In the genomic region with DNA sequence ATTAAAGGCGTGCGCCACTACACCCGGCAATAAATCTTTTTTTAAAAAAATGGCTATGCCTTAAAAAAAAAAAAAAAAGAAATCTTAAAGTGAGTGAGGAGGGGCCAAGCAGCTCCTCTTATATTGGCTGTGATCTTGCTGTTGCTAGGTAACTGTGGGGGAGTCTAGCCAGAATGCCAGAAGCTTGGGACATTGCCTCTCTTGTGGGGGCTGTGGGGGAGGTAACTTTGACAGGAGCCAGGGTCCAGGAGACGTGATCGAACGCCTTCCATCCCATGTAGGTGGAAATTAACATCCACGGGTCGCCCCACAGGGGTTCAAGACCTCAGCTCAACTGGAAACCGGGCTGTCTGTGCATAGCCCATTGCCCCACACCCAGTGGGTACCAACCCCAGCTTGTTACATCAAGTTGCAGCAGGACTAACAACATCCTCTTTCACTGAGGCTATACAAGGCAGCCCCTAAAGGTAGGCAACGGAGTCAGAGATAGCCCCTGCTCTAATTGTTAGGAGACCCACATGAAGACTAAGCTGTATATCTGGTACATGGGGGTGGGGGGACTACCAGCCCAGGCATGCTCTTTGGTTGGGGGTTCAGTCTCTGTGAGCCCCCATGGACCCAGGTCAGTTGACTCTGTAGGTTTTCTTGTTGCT, we compare ENCODE assay signal across 10 mouse cellular contexts. TPM values are rescaled to one million over a fixed set of nuclear protein-coding genes. Genes with fewer than 3 reads are reported as not detected.
DNase-seq lines count a peak whose midpoint lies in the region; ATAC-seq lines count a peak whose summit lies in the region.
"Had no signal": no experiment of that assay in that cellular context is flagged by ENCODE, and none has a peak within 500 bp of the region (broad histone marks: within the 10 kb centered on the region; RNA-seq: fewer than 3 reads in every experiment).

No protein-coding gene starts in this region.

- no peaks in the 10 kb centered on the region for H3K27me3 ChIP-seq in hindbrain, embryonic 12.5 days
- H3K27me3 ChIP-seq in hindbrain, embryonic 13.5 days: no peaks in the 10 kb centered on the region
- no peaks in the 10 kb centered on the region for H3K27me3 ChIP-seq in neural tube, embryonic 12.5 days (replicated peaks)
- no peaks in the 10 kb centered on the region for H3K27me3 ChIP-seq in neural tube, embryonic 15.5 days (replicated peaks)
- H3K27me3 ChIP-seq: hindbrain, embryonic 15.5 days had no signal

- no peak overlapping the region for H3K9ac ChIP-seq in hindbrain, embryonic 12.5 days
- H3K9ac ChIP-seq in hindbrain, embryonic 13.5 days: no peak overlapping the region
- no peak overlapping the region for H3K9ac ChIP-seq in neural tube, embryonic 12.5 days
- no peak overlapping the region for H3K9ac ChIP-seq in neural tube, embryonic 15.5 days (replicated peaks)
- H3K9ac ChIP-seq: hindbrain, embryonic 15.5 days had no signal

- intact Hi-C loops in left cerebral cortex, postnatal 10 days (cut with DNase I): no loop called here
- intact Hi-C loops in gastrocnemius, postnatal 36 days (cut with DNase I): no loop called here

- 79% methylated on average over 10 of the region's 10 CpGs for WGBS in hindbrain, embryonic 12.5 days
- WGBS in hindbrain, embryonic 13.5 days: 72% methylated on average over 10 of the region's 10 CpGs
- WGBS in neural tube, embryonic 12.5 days: 75% methylated on average over 10 of the region's 10 CpGs
- 75% methylated on average over 10 of the region's 10 CpGs for WGBS in neural tube, embryonic 15.5 days

- H3K4me3 ChIP-seq in hindbrain, embryonic 12.5 days: no peak overlapping the region
- no peak overlapping the region for H3K4me3 ChIP-seq in hindbrain, embryonic 13.5 days
- H3K4me3 ChIP-seq in neural tube, embryonic 12.5 days: no peak overlapping the region
- no peak overlapping the region for H3K4me3 ChIP-seq in neural tube, embryonic 15.5 days (replicated peaks)
- H3K4me3 ChIP-seq: heart, adult 2 months; hindbrain, embryonic 15.5 days had no signal

- H3K4me2 ChIP-seq in hindbrain, embryonic 12.5 days (replicated peaks): no peak overlapping the region
- no peak overlapping the region for H3K4me2 ChIP-seq in hindbrain, embryonic 13.5 days
- no peak overlapping the region for H3K4me2 ChIP-seq in neural tube, embryonic 12.5 days (replicated peaks)
- no peak overlapping the region for H3K4me2 ChIP-seq in neural tube, embryonic 15.5 days
- H3K4me2 ChIP-seq: hindbrain, embryonic 15.5 days had no signal

- H3K27ac ChIP-seq in hindbrain, embryonic 12.5 days: no peak overlapping the region
- no peak overlapping the region for H3K27ac ChIP-seq in hindbrain, embryonic 13.5 days
- no peak overlapping the region for H3K27ac ChIP-seq in neural tube, embryonic 12.5 days
- no peak overlapping the region for H3K27ac ChIP-seq in neural tube, embryonic 15.5 days (replicated peaks)
- H3K27ac ChIP-seq: heart, adult 2 months; hindbrain, embryonic 15.5 days had no signal

- DNase-seq in left cerebral cortex, postnatal 10 days (ENCODE audit: extremely low spot score in 1 of 2, low spot score in 2 of 2): peak; percentile 25 to 27
- DNase-seq in embryo, embryonic 9.5 days (ENCODE audit: extremely low spot score): no peak
- no peak for DNase-seq in gastrocnemius, postnatal 36 days
- no peak for DNase-seq in embryo, embryonic 11 days

- no peaks in the 10 kb centered on the region for H3K9me3 ChIP-seq in hindbrain, embryonic 12.5 days (replicated peaks)
- H3K9me3 ChIP-seq in hindbrain, embryonic 13.5 days: no peaks in the 10 kb centered on the region
- no peaks in the 10 kb centered on the region for H3K9me3 ChIP-seq in neural tube, embryonic 12.5 days
- no peaks in the 10 kb centered on the region for H3K9me3 ChIP-seq in neural tube, embryonic 15.5 days (replicated peaks)
- H3K9me3 ChIP-seq: hindbrain, embryonic 15.5 days had no signal

- H3K4me1 ChIP-seq in hindbrain, embryonic 12.5 days: no peaks in the 10 kb centered on the region
- H3K4me1 ChIP-seq in hindbrain, embryonic 13.5 days (replicated peaks): no peaks in the 10 kb centered on the region
- no peaks in the 10 kb centered on the region for H3K4me1 ChIP-seq in neural tube, embryonic 12.5 days
- no peaks in the 10 kb centered on the region for H3K4me1 ChIP-seq in neural tube, embryonic 15.5 days
- H3K4me1 ChIP-seq: hindbrain, embryonic 15.5 days had no signal

- H3K36me3 ChIP-seq in hindbrain, embryonic 12.5 days: peaks cover 18% of the 10 kb centered on the region
- H3K36me3 ChIP-seq in hindbrain, embryonic 13.5 days: peaks cover 27% of the 10 kb centered on the region
- peaks cover 20% of the 10 kb centered on the region for H3K36me3 ChIP-seq in neural tube, embryonic 12.5 days
- peaks cover 16% of the 10 kb centered on the region for H3K36me3 ChIP-seq in neural tube, embryonic 15.5 days

- peak; percentile 38; the same call in 1 of the 2 replicates for ATAC-seq in hindbrain, embryonic 12.5 days (ENCODE audit: low FRiP score)
- ATAC-seq in hindbrain, embryonic 13.5 days (ENCODE audit: low FRiP score): no peak
- peak; percentile 29; the same call in 1 of the 2 replicates for ATAC-seq in neural tube, embryonic 12.5 days (ENCODE audit: low FRiP score, low read depth)
- ATAC-seq in neural tube, embryonic 15.5 days (ENCODE audit: low FRiP score): no peak; the same call in 1 of the 2 replicates

RNA-seq across cellular contexts. Expression of a gene that starts 17.7 kb away (rescaled TPM):
- polyA plus RNA-seq in hindbrain, embryonic 12.5 days (2016; fragmentation: Nextera tagmentation; extraction: Ambion mirVana): 53.7 and 57.7 TPM in 2 replicates
- 40.4 and 43.3 TPM in 2 replicates for polyA plus RNA-seq in hindbrain, embryonic 13.5 days (2015; fragmentation: Nextera tagmentation; extraction: Ambion mirVana)
- polyA plus RNA-seq in neural tube, embryonic 12.5 days (2016; fragmentation: Nextera tagmentation; extraction: Ambion mirVana): 50.5 and 52.4 TPM in 2 replicates
- polyA plus RNA-seq in neural tube, embryonic 15.5 days (2015; fragmentation: Nextera tagmentation; extraction: Ambion mirVana): 41.2 and 43.9 TPM in 2 replicates
- 10 to 100 TPM; 47.5 to 50.0 TPM for total RNA-seq in left cerebral cortex, postnatal 10 days (2021)
- 100 to 1,000 TPM in 1 of 2 experiments, 10 to 100 TPM in 1; 83.0 to 476 TPM for total RNA-seq in gastrocnemius, postnatal 36 days (2021)

RNA-seq across cellular contexts. Expression of a gene that starts 26.4 kb away (rescaled TPM):
- polyA plus RNA-seq in hindbrain, embryonic 12.5 days (2016; fragmentation: Nextera tagmentation; extraction: Ambion mirVana): 135 and 136 TPM in 2 replicates
- polyA plus RNA-seq in hindbrain, embryonic 13.5 days (2015; fragmentation: Nextera tagmentation; extraction: Ambion mirVana): 102 and 105 TPM in 2 replicates
- polyA plus RNA-seq in neural tube, embryonic 12.5 days (2016; fragmentation: Nextera tagmentation; extraction: Ambion mirVana): 120 and 139 TPM in 2 replicates
- polyA plus RNA-seq in neural tube, embryonic 15.5 days (2015; fragmentation: Nextera tagmentation; extraction: Ambion mirVana): 74.0 and 75.2 TPM in 2 replicates
- 10 to 100 TPM; 25.1 to 28.8 TPM for total RNA-seq in left cerebral cortex, postnatal 10 days (2021)
- 10 to 100 TPM; 19.2 to 20.1 TPM for total RNA-seq in gastrocnemius, postnatal 36 days (2021)

RNA-seq across cellular contexts. Expression of a gene that starts 37.5 kb away (rescaled TPM):
- 65.4 and 67.0 TPM in 2 replicates for polyA plus RNA-seq in hindbrain, embryonic 12.5 days (2016; fragmentation: Nextera tagmentation; extraction: Ambion mirVana)
- polyA plus RNA-seq in hindbrain, embryonic 13.5 days (2015; fragmentation: Nextera tagmentation; extraction: Ambion mirVana): 72.6 and 81.7 TPM in 2 replicates
- polyA plus RNA-seq in neural tube, embryonic 12.5 days (2016; fragmentation: Nextera tagmentation; extraction: Ambion mirVana): 70.2 and 85.2 TPM in 2 replicates
- 66.8 and 76.2 TPM in 2 replicates for polyA plus RNA-seq in neural tube, embryonic 15.5 days (2015; fragmentation: Nextera tagmentation; extraction: Ambion mirVana)
- 10 to 100 TPM; 25.9 to 30.9 TPM for total RNA-seq in left cerebral cortex, postnatal 10 days (2021)
- total RNA-seq in gastrocnemius, postnatal 36 days (2021): 10 to 100 TPM; 14.1 to 16.4 TPM

RNA-seq across cellular contexts. Expression of a gene that starts 55.1 kb away (rescaled TPM):
- polyA plus RNA-seq in hindbrain, embryonic 12.5 days (2016; fragmentation: Nextera tagmentation; extraction: Ambion mirVana): 15.0 and 16.7 TPM in 2 replicates
- 11.0 and 12.7 TPM in 2 replicates for polyA plus RNA-seq in hindbrain, embryonic 13.5 days (2015; fragmentation: Nextera tagmentation; extraction: Ambion mirVana)
- polyA plus RNA-seq in neural tube, embryonic 12.5 days (2016; fragmentation: Nextera tagmentation; extraction: Ambion mirVana): 11.9 and 12.9 TPM in 2 replicates
- polyA plus RNA-seq in neural tube, embryonic 15.5 days (2015; fragmentation: Nextera tagmentation; extraction: Ambion mirVana): 9.7 and 9.9 TPM in 2 replicates
- total RNA-seq in left cerebral cortex, postnatal 10 days (2021): 10 to 100 TPM; 44.0 to 46.7 TPM
- 10 to 100 TPM in 1 of 2 experiments, 1 to 10 TPM in 1; 6.9 to 16.6 TPM for total RNA-seq in gastrocnemius, postnatal 36 days (2021)

Comparison
In these comparisons a context has a peak if more than half of its experiments do, and no peak if none do; other contexts are left out.
1. ATAC-seq: peak in hindbrain, embryonic 12.5 days (single experiment) and neural tube, embryonic 12.5 days (single experiment); none in hindbrain, embryonic 13.5 days (single experiment) and neural tube, embryonic 15.5 days (single experiment).
2. DNase-seq: peak in left cerebral cortex, postnatal 10 days (2 of 2); none in embryo, embryonic 9.5 days (single experiment), gastrocnemius, postnatal 36 days (0 of 2) and embryo, embryonic 11 days (single experiment).